ENCODE assay signal across 8 mouse cellular contexts in the genomic region with DNA sequence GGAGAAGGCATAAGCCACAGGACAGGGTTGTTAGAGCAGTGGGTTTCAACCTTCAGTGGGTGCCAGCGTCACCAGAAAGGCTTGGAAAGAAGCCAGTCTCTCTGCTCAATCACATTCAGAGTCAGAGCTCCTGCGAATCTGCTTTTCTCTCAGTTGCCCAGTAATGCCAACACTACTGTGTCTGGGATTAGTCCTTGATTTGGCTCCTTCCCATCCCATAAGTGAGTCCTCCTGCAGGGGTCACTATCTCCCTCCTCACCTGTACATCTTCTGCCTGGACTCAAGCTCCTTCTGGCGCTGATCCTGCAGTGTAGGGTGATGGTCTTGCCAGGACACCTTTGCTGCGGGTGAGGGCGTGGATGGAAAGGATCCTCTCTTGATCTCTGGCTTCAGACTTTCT. TPM values are rescaled to one million over a fixed set of nuclear protein-coding genes. Genes with fewer than 3 reads are reported as not detected.
A peak's percentile ranks its signal among the peaks of the same experiment; 100 is the strongest.
DNase-seq lines count a peak whose midpoint lies in the region; ATAC-seq and TF ChIP-seq lines count a peak whose summit lies in the region.

No protein-coding gene starts in this region.

- peak; percentile 12 for DNase-seq in lung, postnatal 0 days (ENCODE audit: low spot score)
- DNase-seq in lung, postnatal 25 days (ENCODE audit: low spot score), result no peak
- peak; percentile 41 for DNase-seq in embryo, embryonic 10 days (ENCODE audit: low spot score)
- DNase-seq in frontal cortex, postnatal 10 days (ENCODE audit: low spot score in 2 of 2), result no peak
- DNase-seq in layer of hippocampus, adult 8-10 months (ENCODE audit: low spot score in 2 of 2), result no peak

- H3K27me3 ChIP-seq in lung, postnatal 0 days (replicated peaks; ENCODE audit: insufficient read depth, low read length), result peaks cover 6% of the 10 kb centered on the region
- peaks cover 23% of the 10 kb centered on the region for H3K27me3 ChIP-seq in hindbrain, embryonic 15.5 days
- peaks cover 12% of the 10 kb centered on the region for H3K27me3 ChIP-seq in neural tube, embryonic 14.5 days (ENCODE audit: control insufficient read depth, insufficient read depth, low read length)

- TF ChIP-seq CTCF in lung, postnatal 0 days (IDR thresholded peaks at IDR 0.05), result peak; percentile 13; the same call in 1 of the 2 replicates

- no peak overlapping the region for H3K4me2 ChIP-seq in lung, postnatal 0 days (replicated peaks; ENCODE audit: low read depth, low read length)
- peak overlapping the region; percentile 51 for H3K4me2 ChIP-seq in hindbrain, embryonic 15.5 days
- peak overlapping the region; percentile 33; the same call in 1 of the 2 replicates for H3K4me2 ChIP-seq in neural tube, embryonic 14.5 days (ENCODE audit: low read depth, low read length)

- 0 out of 2 replicates have a peak overlapping the region, but pooled peaks have one; percentile 5 for H3K4me3 ChIP-seq in lung, postnatal 0 days (ENCODE audit: low read depth, low read length)
- peak overlapping the region; percentile 28 for H3K4me3 ChIP-seq in hindbrain, embryonic 15.5 days
- no peak overlapping the region; the same call in 1 of the 2 replicates for H3K4me3 ChIP-seq in neural tube, embryonic 14.5 days (ENCODE audit: low read depth, low read length)

- H3K4me1 ChIP-seq in lung, postnatal 0 days (ENCODE audit: insufficient read depth, low read depth, low read length), result no peaks in the 10 kb centered on the region
- H3K4me1 ChIP-seq in hindbrain, embryonic 15.5 days (replicated peaks), result peaks cover 8% of the 10 kb centered on the region
- no peaks in the 10 kb centered on the region for H3K4me1 ChIP-seq in neural tube, embryonic 14.5 days (ENCODE audit: control insufficient read depth, insufficient read depth, low read length)

- no peak for TF ChIP-seq EP300 in lung, postnatal 0 days (IDR thresholded peaks at IDR 0.05)

- no peaks in the 10 kb centered on the region for H3K36me3 ChIP-seq in lung, postnatal 0 days (ENCODE audit: insufficient read depth, low read length)
- H3K36me3 ChIP-seq in hindbrain, embryonic 15.5 days, result no peaks in the 10 kb centered on the region
- no peaks in the 10 kb centered on the region for H3K36me3 ChIP-seq in neural tube, embryonic 14.5 days (ENCODE audit: control insufficient read depth, insufficient read depth, low read length)

- WGBS in lung, postnatal 0 days, result 6% methylated on average over 5 of the region's 5 CpGs
- WGBS in hindbrain, embryonic 15.5 days, result 13% methylated on average over 5 of the region's 5 CpGs
- WGBS in neural tube, embryonic 14.5 days, result 5% methylated on average over 5 of the region's 5 CpGs

- no peak overlapping the region for H3K9ac ChIP-seq in lung, postnatal 0 days (replicated peaks; ENCODE audit: low read depth)
- H3K9ac ChIP-seq in hindbrain, embryonic 15.5 days, result peak overlapping the region; percentile 5; the same call in 1 of the 2 replicates
- no peak overlapping the region for H3K9ac ChIP-seq in neural tube, embryonic 14.5 days (replicated peaks; ENCODE audit: low read depth, low read length)

- ATAC-seq in lung, postnatal 0 days, result no peak
- ATAC-seq in hindbrain, embryonic 15.5 days (ENCODE audit: low FRiP score, low read depth), result no peak
- ATAC-seq in neural tube, embryonic 14.5 days (ENCODE audit: low read depth), result no peak
- no peak for ATAC-seq in megakaryocyte progenitor cell, adult 5-6 weeks (replicated peaks; ENCODE audit: poor library complexity)

- no peak overlapping the region for H3K27ac ChIP-seq in lung, postnatal 0 days (ENCODE audit: low read length)
- H3K27ac ChIP-seq in hindbrain, embryonic 15.5 days (replicated peaks), result no peak overlapping the region
- no peak overlapping the region for H3K27ac ChIP-seq in neural tube, embryonic 14.5 days (ENCODE audit: low read depth, low read length)

- no peaks in the 10 kb centered on the region for H3K9me3 ChIP-seq in lung, postnatal 0 days (ENCODE audit: low read length)
- H3K9me3 ChIP-seq in hindbrain, embryonic 15.5 days, result no peaks in the 10 kb centered on the region
- H3K9me3 ChIP-seq in neural tube, embryonic 14.5 days (ENCODE audit: control insufficient read depth, low read length), result no peaks in the 10 kb centered on the region

RNA-seq across cellular contexts. Expression of gene Alox8, which starts 0.9 kb away (rescaled TPM):
- polyA plus RNA-seq in lung, postnatal 0 days (2015; fragmentation: Nextera tagmentation; extraction: Ambion mirVana), result 0.04 and 0.08 TPM in 2 replicates
- polyA plus RNA-seq in hindbrain, embryonic 15.5 days (2015; fragmentation: Nextera tagmentation; extraction: Ambion mirVana), result 0.34 and 0.44 TPM in 2 replicates
- polyA plus RNA-seq in neural tube, embryonic 14.5 days (2014; fragmentation: Nextera tagmentation; extraction: Ambion mirVana), result 0.24 and 0.43 TPM in 2 replicates
- 0.07 TPM in 1 of 2 replicates, not detected in the other for total RNA-seq in megakaryocyte progenitor cell, adult 5-6 weeks (2015)
- 0.44 TPM in 1 of 2 replicates, not detected in the other for total RNA-seq in megakaryocyte progenitor cell, adult 5-6 weeks (2017)
- total RNA-seq in layer of hippocampus, adult 8-10 months (2022), result 10 to 100 TPM in 1 of 4 experiments, 1 to 10 TPM in 3; 8.4 to 10.1 (median 9.3) TPM

RNA-seq across cellular contexts. Expression of gene Alox12b, which starts 40.0 kb away (rescaled TPM):
- polyA plus RNA-seq in lung, postnatal 0 days (2015; fragmentation: Nextera tagmentation; extraction: Ambion mirVana), result not detected in 2 replicates
- polyA plus RNA-seq in hindbrain, embryonic 15.5 days (2015; fragmentation: Nextera tagmentation; extraction: Ambion mirVana), result 0.35 and 0.72 TPM in 2 replicates
- polyA plus RNA-seq in neural tube, embryonic 14.5 days (2014; fragmentation: Nextera tagmentation; extraction: Ambion mirVana), result 0.43 and 0.67 TPM in 2 replicates
- not detected in 2 replicates for total RNA-seq in megakaryocyte progenitor cell, adult 5-6 weeks (2015)
- not detected in 2 replicates for total RNA-seq in megakaryocyte progenitor cell, adult 5-6 weeks (2017)
- total RNA-seq in layer of hippocampus, adult 8-10 months (2022), result 10 to 100 TPM in 2 of 4 experiments, 1 to 10 TPM in 2; 5.9 to 14.5 (median 10.5) TPM

RNA-seq across cellular contexts. Expression of gene Gucy2e, which starts 40.1 kb away (rescaled TPM):
- 0.04 TPM in 1 of 2 replicates, not detected in the other for polyA plus RNA-seq in lung, postnatal 0 days (2015; fragmentation: Nextera tagmentation; extraction: Ambion mirVana)
- polyA plus RNA-seq in hindbrain, embryonic 15.5 days (2015; fragmentation: Nextera tagmentation; extraction: Ambion mirVana), result 0.40 and 0.43 TPM in 2 replicates
- polyA plus RNA-seq in neural tube, embryonic 14.5 days (2014; fragmentation: Nextera tagmentation; extraction: Ambion mirVana), result 0.35 and 0.62 TPM in 2 replicates
- 0.10 TPM in 1 of 2 replicates, not detected in the other for total RNA-seq in megakaryocyte progenitor cell, adult 5-6 weeks (2015)
- total RNA-seq in megakaryocyte progenitor cell, adult 5-6 weeks (2017), result 0.03 TPM in 1 of 2 replicates, not detected in the other
- 1 to 10 TPM; 1.6 to 2.0 (median 1.8) TPM for total RNA-seq in layer of hippocampus, adult 8-10 months (2022)

Comparison
In these comparisons a context has a peak if more than half of its experiments do, and no peak if none do; other contexts are left out.
1. DNase-seq: peak in lung, postnatal 0 days (single experiment) and embryo, embryonic 10 days (single experiment); none in lung, postnatal 25 days (single experiment), frontal cortex, postnatal 10 days (0 of 2) and layer of hippocampus, adult 8-10 months (0 of 2).